Comparison of ENCODE assay signal across 12 mouse cellular contexts in genomic region chr16:30102982-30103381, GRCm38 (mm10). TPM values are rescaled to one million over a fixed set of nuclear protein-coding genes. Genes with fewer than 3 reads are reported as not detected.
DNase-seq lines count a peak whose midpoint lies in the region; ATAC-seq and TF ChIP-seq lines count a peak whose summit lies in the region.
"Had no signal": no experiment of that assay in that cellular context is flagged by ENCODE, and none has a peak within 500 bp of the region (broad histone marks: within the 10 kb centered on the region; RNA-seq: fewer than 3 reads in every experiment).

No protein-coding gene starts in this region.

- peaks cover 14% of the 10 kb centered on the region for H3K4me1 ChIP-seq in forebrain, embryonic 12.5 days
- peaks cover 7% of the 10 kb centered on the region for H3K4me1 ChIP-seq in forebrain, embryonic 16.5 days (replicated peaks; ENCODE audit: control insufficient read depth, insufficient read depth, low read length)
- peaks cover 15% of the 10 kb centered on the region for H3K4me1 ChIP-seq in lung, embryonic 15.5 days
- H3K4me1 ChIP-seq in lung, postnatal 0 days (ENCODE audit: insufficient read depth, low read depth, low read length): no peaks in the 10 kb centered on the region
- H3K4me1 ChIP-seq in embryonic facial prominence, embryonic 15.5 days: peaks cover 19% of the 10 kb centered on the region

- H3K4me3 ChIP-seq in forebrain, embryonic 12.5 days (replicated peaks): no peak overlapping the region
- no peak overlapping the region for H3K4me3 ChIP-seq in forebrain, embryonic 16.5 days (replicated peaks; ENCODE audit: low read length)
- H3K4me3 ChIP-seq in lung, embryonic 15.5 days: no peak overlapping the region
- no peak overlapping the region for H3K4me3 ChIP-seq in lung, postnatal 0 days (ENCODE audit: low read depth, low read length)
- no peak overlapping the region for H3K4me3 ChIP-seq in embryonic facial prominence, embryonic 15.5 days (replicated peaks)
- H3K4me3 ChIP-seq: layer of hippocampus, adult 2 months; midbrain, embryonic 10.5 days had no signal

- peak overlapping the region; percentile 50; the same call in 1 of the 2 replicates for H3K27ac ChIP-seq in forebrain, embryonic 12.5 days
- H3K27ac ChIP-seq in forebrain, embryonic 16.5 days (ENCODE audit: low read length): no peak overlapping the region
- H3K27ac ChIP-seq in lung, embryonic 15.5 days: 0 out of 2 replicates have a peak overlapping the region, but pooled peaks have one; percentile 3
- H3K27ac ChIP-seq in lung, postnatal 0 days (ENCODE audit: low read length): no peak overlapping the region
- H3K27ac ChIP-seq in embryonic facial prominence, embryonic 15.5 days (replicated peaks): peak overlapping the region; percentile 39; the same call in 1 of the 2 replicates
- H3K27ac ChIP-seq: layer of hippocampus, adult 2 months had no signal

- peak; percentile 44; the same call in 1 of the 2 replicates for ATAC-seq in forebrain, embryonic 12.5 days (ENCODE audit: low FRiP score)
- no peak for ATAC-seq in forebrain, embryonic 16.5 days
- ATAC-seq in lung, embryonic 15.5 days (ENCODE audit: borderline replicate concordance, extremely low read depth, low FRiP score, low TSS enrichment): no peak
- no peak for ATAC-seq in lung, postnatal 0 days
- ATAC-seq in embryonic facial prominence, embryonic 15.5 days (ENCODE audit: insufficient number of reproducible peaks, low FRiP score, low TSS enrichment, low read depth): no peak

- TF ChIP-seq CTCF in lung, postnatal 0 days (IDR thresholded peaks at IDR 0.05): no peak

- H3K27me3 ChIP-seq in forebrain, embryonic 12.5 days: peaks cover 46% of the 10 kb centered on the region
- no peaks in the 10 kb centered on the region for H3K27me3 ChIP-seq in forebrain, embryonic 16.5 days (replicated peaks; ENCODE audit: control insufficient read depth, insufficient read depth, low read length)
- no peaks in the 10 kb centered on the region for H3K27me3 ChIP-seq in lung, embryonic 15.5 days
- H3K27me3 ChIP-seq in lung, postnatal 0 days (replicated peaks; ENCODE audit: insufficient read depth, low read length): no peaks in the 10 kb centered on the region
- H3K27me3 ChIP-seq in embryonic facial prominence, embryonic 15.5 days: peaks cover 9% of the 10 kb centered on the region; the same call in 1 of the 2 replicates

- no peak overlapping the region for H3K9ac ChIP-seq in forebrain, embryonic 12.5 days
- no peak overlapping the region for H3K9ac ChIP-seq in forebrain, embryonic 16.5 days (replicated peaks; ENCODE audit: low read depth, low read length)
- H3K9ac ChIP-seq in lung, embryonic 15.5 days: no peak overlapping the region
- no peak overlapping the region for H3K9ac ChIP-seq in lung, postnatal 0 days (replicated peaks; ENCODE audit: low read depth)
- H3K9ac ChIP-seq in embryonic facial prominence, embryonic 15.5 days: no peak overlapping the region

- no peaks in the 10 kb centered on the region for H3K9me3 ChIP-seq in forebrain, embryonic 12.5 days
- H3K9me3 ChIP-seq in forebrain, embryonic 16.5 days (ENCODE audit: control insufficient read depth, low read length): no peaks in the 10 kb centered on the region
- H3K9me3 ChIP-seq in lung, embryonic 15.5 days: no peaks in the 10 kb centered on the region
- H3K9me3 ChIP-seq in lung, postnatal 0 days (ENCODE audit: low read length): no peaks in the 10 kb centered on the region
- H3K9me3 ChIP-seq in embryonic facial prominence, embryonic 15.5 days (replicated peaks): no peaks in the 10 kb centered on the region
- H3K9me3 ChIP-seq: midbrain, embryonic 10.5 days had no signal

- peak overlapping the region; percentile 8; the same call in 1 of the 2 replicates for H3K4me2 ChIP-seq in forebrain, embryonic 12.5 days
- H3K4me2 ChIP-seq in forebrain, embryonic 16.5 days (ENCODE audit: low read length): no peak overlapping the region
- H3K4me2 ChIP-seq in lung, embryonic 15.5 days: no peak overlapping the region; the same call in 1 of the 2 replicates
- no peak overlapping the region for H3K4me2 ChIP-seq in lung, postnatal 0 days (replicated peaks; ENCODE audit: low read depth, low read length)
- H3K4me2 ChIP-seq in embryonic facial prominence, embryonic 15.5 days (replicated peaks): peak overlapping the region; percentile 17; the same call in 1 of the 2 replicates

- no peaks in the 10 kb centered on the region for H3K36me3 ChIP-seq in forebrain, embryonic 12.5 days (replicated peaks)
- H3K36me3 ChIP-seq in forebrain, embryonic 16.5 days (ENCODE audit: control insufficient read depth, insufficient read depth): no peaks in the 10 kb centered on the region
- no peaks in the 10 kb centered on the region for H3K36me3 ChIP-seq in lung, embryonic 15.5 days
- H3K36me3 ChIP-seq in lung, postnatal 0 days (ENCODE audit: insufficient read depth, low read length): no peaks in the 10 kb centered on the region
- no peaks in the 10 kb centered on the region for H3K36me3 ChIP-seq in embryonic facial prominence, embryonic 15.5 days
- H3K36me3 ChIP-seq: midbrain, embryonic 10.5 days had no signal

- DNase-seq in lung, postnatal 0 days (ENCODE audit: low spot score): no peak
- DNase-seq in mesoderm, embryonic 11.5 days (ENCODE audit: low read depth, low spot score): peak; percentile 53
- no peak for DNase-seq in urinary bladder, adult 2 months (ENCODE audit: low spot score)
- DNase-seq in right cerebral cortex, postnatal 4 days: no peak
- DNase-seq: adrenal gland, adult 2 months; cerebellum, adult 11 months had no signal

- WGBS in forebrain, embryonic 12.5 days: 6% methylated on average over 3 of the region's 3 CpGs
- 4% methylated on average over 3 of the region's 3 CpGs for WGBS in forebrain, embryonic 16.5 days
- WGBS in lung, embryonic 15.5 days: 20% methylated on average over 3 of the region's 3 CpGs
- WGBS in lung, postnatal 0 days: 8% methylated on average over 3 of the region's 3 CpGs
- WGBS in embryonic facial prominence, embryonic 15.5 days: 4% methylated on average over 3 of the region's 3 CpGs

- TF ChIP-seq EP300 in lung, postnatal 0 days (IDR thresholded peaks at IDR 0.05): no peak

RNA-seq across cellular contexts. Expression of gene Hes1, which starts 38.8 kb away (rescaled TPM):
- polyA plus RNA-seq in forebrain, embryonic 12.5 days (2016; fragmentation: Nextera tagmentation; extraction: Ambion mirVana): 60.2 and 62.6 TPM in 2 replicates
- 9.6 and 14.5 TPM in 2 replicates for polyA plus RNA-seq in forebrain, embryonic 16.5 days (2015; fragmentation: Nextera tagmentation; extraction: Ambion mirVana)
- polyA plus RNA-seq in lung, embryonic 15.5 days (2015; fragmentation: Nextera tagmentation; extraction: Ambion mirVana): 47.1 and 49.2 TPM in 2 replicates
- polyA plus RNA-seq in lung, postnatal 0 days (2015; fragmentation: Nextera tagmentation; extraction: Ambion mirVana): 89.1 and 93.9 TPM in 2 replicates
- polyA plus RNA-seq in embryonic facial prominence, embryonic 15.5 days (2015; fragmentation: Nextera tagmentation; extraction: Ambion mirVana): 63.6 and 66.0 TPM in 2 replicates
- 112 and 154 TPM in 2 replicates for polyA plus RNA-seq in urinary bladder, adult 2 months (2012; rRNA removed)

Comparison
In these comparisons a context has a peak if more than half of its experiments do, and no peak if none do; other contexts are left out.
1. H3K27ac ChIP-seq: peak in forebrain, embryonic 12.5 days (single experiment), lung, embryonic 15.5 days (single experiment) and embryonic facial prominence, embryonic 15.5 days (single experiment); none in forebrain, embryonic 16.5 days (single experiment) and lung, postnatal 0 days (single experiment).
2. H3K4me2 ChIP-seq: peak in forebrain, embryonic 12.5 days (single experiment) and embryonic facial prominence, embryonic 15.5 days (single experiment); none in forebrain, embryonic 16.5 days (single experiment), lung, embryonic 15.5 days (single experiment) and lung, postnatal 0 days (single experiment).